Mouse (Mus musculus) testis, adult 2 months (tissue): ENCODE measurements at regions not wholly inside any gene's neighbourhood (a gene's known extent, or its start where the extent isn't known, plus 50 kb on each side); places are given as distances from the start of the nearest gene placed in this dataset.

Experiments used
- CTCF ChIP-seq: fragments of 200-500 bp; IDR thresholded peaks from 2 replicates; pipeline ENCODE4 v1.5.1; 2012; ENCODE audit warnings: low read depth, mild to moderate bottlenecking, inconsistent platforms, low read length, moderate library complexity; ENCODE audit not compliant: control insufficient read depth, insufficient read depth, insufficient replicate concordance
- POLR2A ChIP-seq: fragments of 200-500 bp; IDR thresholded peaks from 2 replicates; pipeline ENCODE4 v1.6.1; 2012; ENCODE audit warnings: low read depth, mild to moderate bottlenecking, inconsistent platforms, low read length, moderate library complexity; ENCODE audit not compliant: control insufficient read depth

DNA sequence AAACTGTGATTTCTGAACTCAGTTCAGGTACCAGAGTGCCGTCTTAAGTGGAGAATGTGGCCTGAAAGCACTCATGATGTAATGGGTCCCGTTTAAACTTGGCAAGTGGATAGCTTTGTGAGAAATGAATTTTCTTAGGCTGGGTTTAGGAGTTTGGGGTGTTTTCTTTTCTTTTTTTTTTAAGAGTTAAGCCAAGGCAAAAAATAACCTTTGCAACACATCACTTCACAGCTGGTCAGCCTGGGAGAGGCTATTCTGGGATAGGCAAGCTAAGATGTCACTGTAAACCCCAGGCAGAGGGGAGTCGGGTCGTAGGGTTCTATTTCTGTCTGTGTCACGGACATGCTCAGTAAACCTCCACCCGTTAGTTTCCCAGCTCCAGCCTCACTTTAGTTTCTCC is 100.9 kb downstream of the Zfp36l1 start:
- TF ChIP-seq CTCF (no peak), POLR2A (no peak)
